Mouse (Mus musculus): ENCODE measurements around the gene BC049352. TPM values are rescaled to one million over a fixed set of nuclear protein-coding genes. Genes with fewer than 3 reads are reported as not detected.

The BC049352 gene
- total RNA-seq, 2 experiments from 2014 or later, result not detected

- ATAC-seq (replicated peaks; ENCODE audit: low FRiP score, poor library complexity, severe bottlenecking), result no peak
These were observed 54.9 kb downstream of the BC049352 start for GRCm38 (mm10) chr9:45236744-45237143.

GRCm38 (mm10) chr9:45241397-45241796 is 59.6 kb downstream of the BC049352 start:
- no peak for ATAC-seq (replicated peaks; ENCODE audit: low FRiP score, poor library complexity, severe bottlenecking)

DNA sequence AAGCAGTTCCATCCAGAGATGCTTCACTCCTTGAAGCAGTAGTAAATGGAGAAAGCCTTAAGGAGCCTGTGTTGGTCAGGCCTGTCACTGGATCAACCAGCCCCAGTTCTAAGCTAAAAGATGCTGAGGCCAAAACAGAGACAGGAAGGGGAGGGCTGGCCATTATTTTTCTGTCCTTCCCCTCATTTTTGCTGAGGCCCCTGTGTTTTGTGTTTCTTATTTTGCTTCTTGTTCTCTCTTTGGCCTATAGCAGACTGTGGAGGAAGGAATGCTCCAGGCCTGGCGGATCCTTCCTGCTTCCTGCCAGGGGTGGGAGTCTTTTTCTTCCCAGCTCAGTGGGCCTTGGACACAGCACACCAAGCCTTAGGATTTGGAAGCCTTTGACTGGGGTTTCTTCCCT is 63.6 kb downstream of the BC049352 start:
- ATAC-seq (replicated peaks; ENCODE audit: low FRiP score, poor library complexity, severe bottlenecking), result no peak

- no peak for ATAC-seq (replicated peaks; ENCODE audit: low FRiP score, poor library complexity, severe bottlenecking)
These were observed 64.3 kb downstream of the BC049352 start for GRCm38 (mm10) chr9:45246060-45246459.

DNA sequence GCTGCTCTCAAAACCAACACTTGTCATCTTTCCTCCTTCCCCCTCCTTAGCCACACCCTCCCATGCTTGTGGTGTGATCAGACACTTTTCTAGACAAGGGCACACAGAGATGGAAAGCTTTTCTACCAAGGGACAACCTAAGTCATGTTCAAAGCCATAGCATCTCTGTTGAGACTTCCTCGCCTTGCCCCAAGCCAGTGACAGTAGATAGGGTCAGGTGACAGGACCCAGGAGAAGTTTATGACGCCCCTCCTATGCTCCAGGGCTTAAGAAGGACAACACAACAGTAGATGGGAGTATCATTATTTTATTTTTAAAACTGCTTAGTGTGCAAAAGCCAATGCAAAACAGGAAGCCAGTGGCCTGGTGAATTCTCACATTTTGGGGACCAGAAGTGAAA is 65.7 kb downstream of the BC049352 start:
- no peak for ATAC-seq (replicated peaks; ENCODE audit: low FRiP score, poor library complexity, severe bottlenecking)

DNA sequence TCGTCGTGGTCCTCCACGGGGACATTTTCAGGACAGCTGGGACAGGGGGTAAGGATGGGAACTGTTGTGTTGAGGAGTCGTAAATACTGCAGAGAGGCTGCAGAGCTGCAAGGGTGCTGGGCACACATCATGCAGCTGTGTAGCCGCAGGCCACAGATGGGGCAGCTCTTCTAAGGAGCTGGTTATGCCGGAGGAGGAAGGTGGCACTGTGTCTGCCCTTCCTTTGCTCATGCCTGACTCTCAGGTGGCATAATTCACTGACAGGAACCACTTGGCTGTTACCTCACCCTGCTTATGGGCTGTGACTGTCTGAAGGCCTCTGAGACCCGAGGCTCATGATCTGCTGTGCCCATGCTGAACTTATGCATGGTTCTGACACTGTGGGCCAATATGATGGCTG is 68.5 kb downstream of the BC049352 start:
- no peak for ATAC-seq (replicated peaks; ENCODE audit: low FRiP score, poor library complexity, severe bottlenecking)

- ATAC-seq (replicated peaks; ENCODE audit: low FRiP score, poor library complexity, severe bottlenecking), result no peak
These were observed 69.5 kb downstream of the BC049352 start for GRCm38 (mm10) chr9:45251281-45251680.

DNA sequence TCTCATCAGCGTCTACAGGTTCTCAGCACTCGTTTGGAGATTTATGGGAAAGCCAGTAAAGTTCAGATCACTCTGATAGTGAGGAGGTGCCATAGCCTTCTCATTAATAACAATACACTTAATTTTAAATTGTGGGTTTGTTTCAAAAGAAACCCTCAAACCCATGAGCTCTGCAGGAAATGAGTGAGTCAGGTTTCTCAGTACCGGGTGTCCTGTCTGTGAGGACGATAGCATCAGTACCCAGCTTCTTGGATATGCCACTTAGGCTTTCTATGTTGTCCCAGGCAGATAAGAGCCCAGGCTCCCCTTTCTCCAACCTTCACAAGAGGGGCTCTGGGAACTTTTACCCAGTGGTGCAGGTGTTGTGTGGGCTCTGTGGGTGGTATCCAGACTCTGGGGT is 70.2 kb downstream of the BC049352 start:
- ATAC-seq (replicated peaks; ENCODE audit: low FRiP score, poor library complexity, severe bottlenecking), result no peak

DNA sequence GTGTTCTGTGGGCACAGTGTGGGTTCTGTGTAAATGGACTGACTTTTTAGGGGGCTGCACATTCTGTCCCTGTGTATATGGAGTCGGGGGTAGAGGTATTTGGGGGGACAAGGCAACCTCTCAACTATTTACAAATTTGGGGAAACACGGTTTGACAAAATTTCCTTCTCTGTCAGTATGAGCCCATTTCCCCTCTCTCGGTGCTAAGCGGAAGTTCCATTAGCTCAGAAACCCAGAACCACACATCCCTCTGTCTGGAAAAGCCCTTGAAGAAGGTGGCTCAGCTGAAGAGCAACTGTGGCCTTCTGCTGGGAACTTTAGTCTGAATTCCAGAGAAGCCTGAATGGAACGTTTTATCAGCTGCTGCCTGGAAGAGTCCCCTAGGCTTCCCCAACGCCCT is 70.6 kb downstream of the BC049352 start:
- ATAC-seq (replicated peaks; ENCODE audit: low FRiP score, poor library complexity, severe bottlenecking), result no peak

GRCm38 (mm10) chr9:45254021-45254420 is 72.2 kb downstream of the BC049352 start:
- ATAC-seq (replicated peaks; ENCODE audit: low FRiP score, poor library complexity, severe bottlenecking), result no peak

- no peak for ATAC-seq (replicated peaks; ENCODE audit: low FRiP score, poor library complexity, severe bottlenecking)
These were observed 72.8 kb downstream of the BC049352 start for GRCm38 (mm10) chr9:45254605-45255004.

GRCm38 (mm10) chr9:45255431-45255830 is 73.6 kb downstream of the BC049352 start:
- ATAC-seq (replicated peaks; ENCODE audit: low FRiP score, poor library complexity, severe bottlenecking), result no peak

GRCm38 (mm10) chr9:45255967-45256366 is 74.2 kb downstream of the BC049352 start:
- ATAC-seq (replicated peaks; ENCODE audit: low FRiP score, poor library complexity, severe bottlenecking), result no peak

GRCm38 (mm10) chr9:45259065-45259464 is 77.3 kb downstream of the BC049352 start:
- no peak for ATAC-seq (replicated peaks; ENCODE audit: low FRiP score, poor library complexity, severe bottlenecking)

DNA sequence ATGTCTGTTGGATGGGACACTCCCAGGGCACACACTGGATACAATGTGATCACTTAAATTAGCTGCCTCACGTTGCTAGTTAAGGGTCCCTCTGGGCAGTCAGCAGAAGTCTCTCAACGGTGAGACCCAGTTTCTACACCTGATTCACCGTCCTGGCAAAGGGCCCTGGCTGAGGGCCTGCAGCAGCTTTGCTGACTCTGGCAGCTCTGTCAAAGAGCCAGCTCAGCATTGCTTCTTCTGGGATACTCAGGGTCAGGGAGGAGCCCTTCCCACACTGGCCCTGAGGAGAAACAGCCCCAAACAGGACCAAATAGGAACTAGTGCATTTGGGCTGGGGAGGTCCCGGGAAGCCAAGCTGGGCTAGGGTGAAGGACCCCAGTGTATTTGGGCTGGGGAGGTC is 79.7 kb downstream of the BC049352 start:
- ATAC-seq (replicated peaks; ENCODE audit: low FRiP score, poor library complexity, severe bottlenecking), result no peak

DNA sequence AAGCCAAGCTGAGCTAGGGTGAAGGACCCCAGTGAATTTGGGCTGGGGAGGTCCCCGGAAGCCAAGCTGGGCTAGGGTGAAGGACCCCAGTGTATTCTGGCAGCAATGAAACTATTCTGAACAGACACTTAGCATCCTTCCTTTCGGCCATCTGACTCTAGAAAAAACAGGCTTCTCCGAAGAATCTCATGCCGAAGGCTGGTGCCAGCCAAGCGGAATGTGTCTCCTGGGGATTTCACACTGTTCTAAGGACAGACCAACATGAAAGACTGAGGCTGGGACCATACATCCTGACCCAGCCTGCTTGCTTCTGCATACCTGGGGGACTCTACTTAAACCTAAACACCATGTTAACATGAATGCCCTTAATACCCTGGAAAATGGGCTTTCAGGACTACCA is 80.1 kb downstream of the BC049352 start:
- ATAC-seq (replicated peaks; ENCODE audit: low FRiP score, poor library complexity, severe bottlenecking), result no peak

- ATAC-seq (replicated peaks; ENCODE audit: low FRiP score, poor library complexity, severe bottlenecking), result no peak
These were observed 85.3 kb downstream of the BC049352 start for GRCm38 (mm10) chr9:45267099-45267498.

GRCm38 (mm10) chr9:45268079-45268478 is 86.3 kb downstream of the BC049352 start:
- no peak for ATAC-seq (replicated peaks; ENCODE audit: low FRiP score, poor library complexity, severe bottlenecking)

GRCm38 (mm10) chr9:45268597-45269325 is 87.0 kb downstream of the BC049352 start, which contains the start of gene Il10ra:
Gene Il10ra (minus strand): TSS chr9:45269149.
- ATAC-seq (replicated peaks; ENCODE audit: low FRiP score, poor library complexity, severe bottlenecking), result no peak

DNA sequence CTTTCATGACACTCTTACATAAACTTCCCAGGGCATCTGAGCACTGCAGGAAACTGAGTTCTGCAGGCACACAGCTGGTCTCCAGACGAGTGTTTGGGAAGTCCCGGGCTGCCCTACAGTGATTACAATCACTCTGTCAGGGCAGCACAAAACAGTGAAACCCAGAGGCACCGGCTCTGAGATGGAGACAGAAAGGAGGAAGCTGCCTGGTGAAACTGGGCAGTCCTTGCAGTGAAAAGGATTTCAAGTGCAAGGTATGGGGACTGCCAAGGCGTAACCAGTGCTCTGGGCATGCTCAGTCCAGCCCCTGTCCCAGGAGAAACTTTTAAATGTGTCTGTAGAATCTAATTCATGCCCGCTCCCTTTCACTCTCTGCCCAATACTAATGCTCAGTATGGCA is 90.4 kb downstream of the BC049352 start:
- no peak for ATAC-seq (replicated peaks; ENCODE audit: low FRiP score, poor library complexity, severe bottlenecking)

- ATAC-seq (replicated peaks; ENCODE audit: low FRiP score, poor library complexity, severe bottlenecking), result no peak
These were observed 92.4 kb downstream of the BC049352 start for GRCm38 (mm10) chr9:45274218-45274617.

DNA sequence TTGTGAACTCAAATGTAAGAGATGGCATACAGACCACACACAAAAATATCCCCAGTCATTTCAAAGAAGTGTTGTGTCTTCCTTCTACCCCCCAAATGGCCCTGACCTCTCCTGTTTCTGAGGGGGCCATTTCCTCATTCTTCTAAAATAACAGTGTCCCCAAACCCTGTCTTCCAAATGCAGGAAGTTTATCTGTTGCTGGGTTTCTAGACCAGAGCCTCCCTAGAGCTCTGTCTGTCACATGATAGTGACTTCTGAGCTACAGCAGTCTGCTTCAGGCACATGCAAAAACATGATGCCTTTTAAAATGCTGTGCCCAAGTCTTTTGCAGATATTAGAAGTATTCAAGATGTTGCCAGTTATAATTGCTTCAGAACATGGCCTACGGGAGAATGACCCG is 92.8 kb downstream of the BC049352 start:
- ATAC-seq (replicated peaks; ENCODE audit: low FRiP score, poor library complexity, severe bottlenecking), result no peak
